Mouse (Mus musculus) testis, adult 2 months (tissue): ENCODE data around the gene Ccr9.

ENCODE experiments used
- CTCF ChIP-seq: fragments of 200-500 bp; IDR thresholded peaks from 2 replicates; pipeline ENCODE4 v1.5.1; 2012; ENCODE audit warnings: low read depth, mild to moderate bottlenecking, inconsistent platforms, low read length, moderate library complexity; ENCODE audit not compliant: control insufficient read depth, insufficient read depth, insufficient replicate concordance
- POLR2A ChIP-seq: fragments of 200-500 bp; IDR thresholded peaks from 2 replicates; pipeline ENCODE4 v1.6.1; 2012; ENCODE audit warnings: low read depth, mild to moderate bottlenecking, inconsistent platforms, low read length, moderate library complexity; ENCODE audit not compliant: control insufficient read depth

- TF ChIP-seq CTCF (no peak), POLR2A (no peak)
These were observed 17.5 kb downstream of the Ccr9 start for GRCm38 (mm10) chr9:123695634-123696302.
